Mouse (Mus musculus) NIH3T3 (cell line): ENCODE measurements around the gene Uba7.
A peak's percentile ranks its signal among the peaks of the same experiment; 100 is the strongest.
"Not testable (repeated sequence)": the region's sequence is repeated elsewhere in the genome, so short reads cannot be mapped to it uniquely, and the experiment has no call there.

Experiments used
- DNase-seq: peaks from one replicate; pipeline ENCODE4 v3.0.0-alpha.2; 2012; ENCODE audit warnings: low read depth

The Uba7 gene

GRCm38 (mm10) chr9:107993013-107993412, 17.7 kb downstream of the Uba7 start:
- no peak for DNase-seq

- DNase-seq, result no peak
These were observed 19.2 kb downstream of the Uba7 start for GRCm38 (mm10) chr9:107994464-107994863.

- no peak for DNase-seq
These were observed 20.2 kb downstream of the Uba7 start for GRCm38 (mm10) chr9:107995513-107995912.

- no peak for DNase-seq
These were observed 20.7 kb downstream of the Uba7 start, which contains the start of gene Gm20662 for GRCm38 (mm10) chr9:107996049-107996448. Gm20662 (plus strand) TSS chr9:107996349.

GRCm38 (mm10) chr9:108001922-108002770, 26.8 kb downstream of the Uba7 start, which contains the start of gene Ip6k1:
Ip6k1 (plus strand) TSS chr9:108002501.
- peak; percentile 100 for DNase-seq

GRCm38 (mm10) chr9:108002778-108003530, 27.6 kb downstream of the Uba7 start:
- DNase-seq, result peak; percentile 39

GRCm38 (mm10) chr9:108003531-108003890, 28.2 kb downstream of the Uba7 start:
- DNase-seq, result peak; percentile 43

GRCm38 (mm10) chr9:108008041-108008440, 32.7 kb downstream of the Uba7 start:
- DNase-seq, result no peak

- DNase-seq, result no peak
These were observed 35.1 kb downstream of the Uba7 start for GRCm38 (mm10) chr9:108010385-108010784.

- DNase-seq, result not testable (repeated sequence)
These were observed 38.3 kb downstream of the Uba7 start for GRCm38 (mm10) chr9:108013577-108013976.

GRCm38 (mm10) chr9:108017127-108017526, 41.8 kb downstream of the Uba7 start:
- no peak for DNase-seq

- no peak for DNase-seq
These were observed 45.4 kb downstream of the Uba7 start for GRCm38 (mm10) chr9:108020741-108021140.

GRCm38 (mm10) chr9:108023216-108023615, 47.9 kb downstream of the Uba7 start:
- no peak for DNase-seq

GRCm38 (mm10) chr9:108026584-108026983, 51.3 kb downstream of the Uba7 start:
- no peak for DNase-seq

- DNase-seq, result no peak
These were observed 52.6 kb downstream of the Uba7 start for GRCm38 (mm10) chr9:108027867-108028266.

GRCm38 (mm10) chr9:108032126-108032525, 56.8 kb downstream of the Uba7 start:
- DNase-seq, result no peak
